Mouse (Mus musculus) midbrain, embryonic 12.5 days (tissue): ENCODE data around the gene Nhlrc3. TPM values are rescaled to one million over a fixed set of nuclear protein-coding genes. Genes with fewer than 3 reads are reported as not detected.

Experiments used
- ATAC-seq: fragments of 200-750 bp; cut with Nextera tagmentation; 2 replicates; pipeline ENCODE4 v1.8.0; 2017; ENCODE audit warnings: low read depth, moderate TSS enrichment, moderate library complexity; ENCODE audit not compliant: low FRiP score
- H3K27ac ChIP-seq: fragments of 300-500 bp; sonication (generic); replicated peaks from 2 replicates; pipeline ENCODE4 v1.5.1; 2016; ENCODE audit warnings: mild to moderate bottlenecking
- H3K27me3 ChIP-seq: fragments of 300-500 bp; sonication (generic); 2 replicates; pipeline ENCODE4 v1.6.1; 2016; ENCODE audit warnings: mild to moderate bottlenecking
- H3K36me3 ChIP-seq: fragments of 300-500 bp; sonication (generic); 2 replicates; pipeline ENCODE4 v1.6.1; 2016
- H3K4me1 ChIP-seq: fragments of 300-500 bp; sonication (generic); 2 replicates; pipeline ENCODE4 v1.6.1; 2016
- H3K4me2 ChIP-seq: fragments of 300-500 bp; sonication (generic); replicated peaks from 2 replicates; pipeline ENCODE4 v1.6.1; 2016; ENCODE audit warnings: mild to moderate bottlenecking, moderate library complexity
- H3K4me3 ChIP-seq: fragments of 300-500 bp; sonication (generic); 2 replicates; pipeline ENCODE4 v1.5.1; 2016; ENCODE audit warnings: mild to moderate bottlenecking
- H3K9ac ChIP-seq: fragments of 300-500 bp; sonication (generic); replicated peaks from 2 replicates; pipeline ENCODE4 v1.6.1; 2016; ENCODE audit warnings: mild to moderate bottlenecking, moderate library complexity
- H3K9me3 ChIP-seq: fragments of 300-500 bp; sonication (generic); 2 replicates; pipeline ENCODE4 v1.6.1; 2016; ENCODE audit warnings: mild to moderate bottlenecking
- WGBS: fragments of 180-500 bp; shearing (Covaris S2); methylation state at CpG from one replicate; pipeline ENCODE4 v1.1.7; 2016; 5-methylcytosine and 5-hydroxymethylcytosine counted together
- polyA plus RNA-seq: library from polyadenylated mRNA; unstranded; fragments of >200 nt; fragmentation: Nextera tagmentation; extraction: Ambion mirVana; gene quantifications from 2 replicates; pipeline ENCODE4 v1.2.1, GENCODE M21; 2016

Gene Nhlrc3
- polyA plus RNA-seq, 1 experiment from 2014 or later: 13.4 TPM

DNA sequence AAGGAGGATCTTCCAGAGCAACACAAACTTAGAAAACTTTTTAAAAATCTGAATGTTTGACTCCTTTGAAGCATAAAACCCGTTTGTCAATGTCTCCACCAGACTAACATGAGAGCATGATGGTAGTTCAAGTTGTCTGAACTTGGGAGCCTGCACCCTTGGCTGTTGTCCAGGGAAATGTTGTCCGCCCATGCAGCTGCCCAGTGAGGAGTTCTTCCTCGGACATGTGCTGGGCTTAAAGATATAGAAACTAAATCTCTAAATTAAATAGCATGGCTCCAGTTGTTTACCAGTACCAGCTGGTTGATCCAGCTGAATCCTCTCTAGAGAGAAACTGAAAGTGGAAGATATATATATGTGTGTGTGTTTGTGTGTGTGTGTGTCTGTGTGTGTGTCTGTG, 49.2 kb downstream of the Nhlrc3 start:
- Histone ChIP-seq H3K27me3 (no peaks in the 10 kb centered on the region), H3K9ac (no peak overlapping the region), H3K4me2 (no peak overlapping the region), H3K27ac (no peak overlapping the region), H3K36me3 (no peaks in the 10 kb centered on the region), H3K4me1 (peaks cover 6% of the 10 kb centered on the region; the same call in 1 of the 2 replicates), H3K4me3 (no peak overlapping the region), H3K9me3 (no peaks in the 10 kb centered on the region)
- ATAC-seq: no peak
- 76% methylated on average over 3 of the region's 3 CpGs for WGBS

DNA sequence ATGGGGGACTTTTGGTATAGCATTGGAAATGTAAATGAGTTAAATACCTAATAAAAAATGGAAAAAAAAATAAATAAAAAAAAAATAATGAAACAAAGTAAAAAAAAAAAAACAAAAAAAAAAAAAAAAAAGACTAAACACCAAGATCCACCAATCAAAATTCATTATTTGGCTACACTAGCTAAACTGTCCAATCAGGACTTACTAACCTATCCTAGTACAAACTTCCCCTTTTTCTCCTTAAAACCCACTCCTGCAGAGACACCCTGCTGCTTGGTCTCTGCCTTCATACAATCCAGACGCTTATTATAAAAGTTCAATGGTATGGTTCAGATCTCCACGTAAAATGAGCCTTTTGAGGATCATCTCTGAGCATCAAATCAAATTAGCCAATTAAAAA, 49.7 kb downstream of the Nhlrc3 start:
- no peaks in the 10 kb centered on the region for H3K9me3 ChIP-seq
- no peaks in the 10 kb centered on the region for H3K36me3 ChIP-seq
- peaks cover 6% of the 10 kb centered on the region; the same call in 1 of the 2 replicates for H3K4me1 ChIP-seq
- no peak overlapping the region for H3K27ac ChIP-seq
- H3K27me3 ChIP-seq: no peaks in the 10 kb centered on the region
- H3K9ac ChIP-seq: no peak overlapping the region
- ATAC-seq: no peak
- H3K4me2 ChIP-seq: no peak overlapping the region
- WGBS: 50% methylated on average over 2 of the region's 2 CpGs
- H3K4me3 ChIP-seq: no peak overlapping the region

DNA sequence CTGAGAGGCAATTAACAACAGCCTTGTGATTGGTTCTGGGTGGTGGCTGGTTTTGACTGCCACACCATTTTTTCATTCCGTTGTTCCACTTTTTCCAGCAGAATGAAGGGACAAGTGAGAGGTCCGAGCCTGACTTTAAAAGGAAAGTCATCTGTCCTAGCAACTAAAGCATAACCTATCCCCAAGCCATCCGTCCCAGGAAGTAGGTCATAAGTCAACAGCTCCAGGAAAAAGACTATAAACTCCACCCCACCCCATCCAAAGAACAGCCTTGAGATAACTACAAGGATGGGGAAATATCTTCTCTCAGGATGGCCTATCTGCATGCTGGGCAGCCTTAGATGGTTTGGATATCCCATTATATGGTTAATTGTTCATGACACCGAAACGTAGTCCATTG, 50.9 kb downstream of the Nhlrc3 start:
- Histone ChIP-seq H3K27ac (no peak overlapping the region), H3K4me1 (peaks cover 6% of the 10 kb centered on the region; the same call in 1 of the 2 replicates), H3K4me2 (no peak overlapping the region), H3K36me3 (no peaks in the 10 kb centered on the region), H3K9ac (no peak overlapping the region), H3K27me3 (no peaks in the 10 kb centered on the region), H3K4me3 (no peak overlapping the region), H3K9me3 (no peaks in the 10 kb centered on the region)
- WGBS: 88% methylated on average over 5 of the region's 5 CpGs
- ATAC-seq: no peak

DNA sequence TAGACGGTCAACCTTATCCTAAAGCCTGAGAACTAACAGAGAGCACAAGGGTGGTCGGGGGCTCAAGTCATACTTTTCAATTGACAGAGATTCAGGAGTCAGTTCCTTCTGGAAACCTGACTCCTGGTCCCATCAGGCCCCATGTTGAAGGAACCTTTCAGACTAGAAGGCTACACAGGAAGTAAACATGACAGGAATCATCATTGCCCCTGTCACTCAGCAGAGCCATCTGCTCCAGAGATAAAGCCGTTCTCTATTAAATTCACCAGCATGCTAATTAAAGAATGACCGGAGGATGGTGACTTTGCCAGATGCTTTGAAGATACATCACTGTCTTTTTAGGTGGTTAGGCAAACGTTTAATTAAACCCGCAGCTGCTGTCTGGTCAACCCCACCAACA, 53.1 kb downstream of the Nhlrc3 start:
- no peak overlapping the region for H3K4me2 ChIP-seq
- 74% methylated on average over 6 of the region's 6 CpGs for WGBS
- no peak for ATAC-seq
- no peak overlapping the region for H3K9ac ChIP-seq
- H3K4me3 ChIP-seq: no peak overlapping the region
- no peaks in the 10 kb centered on the region for H3K4me1 ChIP-seq
- no peaks in the 10 kb centered on the region for H3K27me3 ChIP-seq
- H3K9me3 ChIP-seq: no peaks in the 10 kb centered on the region
- no peaks in the 10 kb centered on the region for H3K36me3 ChIP-seq
- no peak overlapping the region for H3K27ac ChIP-seq

DNA sequence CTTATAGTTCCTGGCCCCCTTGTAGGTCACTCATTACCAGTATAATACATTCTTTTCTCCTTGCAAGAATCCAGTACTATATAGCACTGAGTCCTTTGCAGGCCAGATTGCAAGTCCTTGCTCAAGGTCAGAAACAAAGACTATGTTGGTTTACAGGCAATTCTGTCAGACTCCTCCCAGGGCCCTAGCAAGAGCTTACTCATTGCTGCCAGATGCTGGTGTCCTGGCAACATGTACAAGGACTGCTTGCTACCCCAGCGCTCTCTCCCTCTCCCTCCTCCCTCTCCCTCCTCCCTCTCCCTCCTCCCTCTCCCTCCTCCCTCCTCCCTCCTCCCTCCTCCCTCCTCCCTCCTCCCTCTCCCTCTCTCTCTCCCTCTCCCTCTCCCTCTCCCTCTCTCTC, 56.0 kb downstream of the Nhlrc3 start:
- WGBS: 73% methylated on average over 1 of the region's 1 CpGs
- ATAC-seq: no peak
- Histone ChIP-seq H3K4me3 (no peak overlapping the region), H3K9me3 (no peaks in the 10 kb centered on the region), H3K27me3 (no peaks in the 10 kb centered on the region), H3K4me1 (no peaks in the 10 kb centered on the region), H3K9ac (no peak overlapping the region), H3K36me3 (no peaks in the 10 kb centered on the region), H3K27ac (no peak overlapping the region), H3K4me2 (no peak overlapping the region)

Other genes starting within 250 kb of the Nhlrc3 start
- 31.6 and 35.7 TPM in 2 replicates for gene Proser1, start 334 bp upstream of the Nhlrc3 start, polyA plus RNA-seq
- gene Stoml3, start 25.3 kb upstream of the Nhlrc3 start, polyA plus RNA-seq: not detected in 2 replicates
- gene Frem2, start 194.0 kb upstream of the Nhlrc3 start, polyA plus RNA-seq: 1.6 and 2.0 TPM in 2 replicates